Mouse (Mus musculus): ENCODE data around the gene Pla2g5.

The Pla2g5 gene

GRCm38 (mm10) chr4:138796513-138797216 lies 66.6 kb downstream of the Pla2g5 start:
- peak; percentile 62 for DNase-seq (ENCODE audit: low read depth, low spot score)

- DNase-seq (ENCODE audit: low read depth, low spot score) = peak; percentile 99
Observed at GRCm38 (mm10) chr4:138794344-138794743, 68.9 kb downstream of the Pla2g5 start.

DNA sequence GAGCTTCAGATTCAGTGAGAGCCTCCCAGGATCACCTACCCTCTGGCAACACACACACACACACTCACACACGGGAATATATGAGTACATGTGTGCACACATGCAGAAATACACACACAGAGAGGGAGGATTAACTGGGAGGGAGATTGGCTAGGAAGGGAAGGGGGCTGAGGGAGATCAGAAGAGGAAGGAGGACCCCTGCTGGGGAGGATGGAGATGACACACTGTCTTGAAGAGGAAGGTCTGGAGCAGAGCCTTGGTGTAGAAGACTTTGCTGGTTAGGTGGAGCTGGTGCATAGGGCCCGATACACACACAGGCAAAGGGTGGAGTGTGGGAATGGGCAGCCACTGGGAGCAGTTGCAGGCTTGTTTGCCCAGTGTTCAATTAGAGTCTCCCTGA lies 70.0 kb downstream of the Pla2g5 start:
- peak; percentile 85 for DNase-seq (ENCODE audit: low read depth, low spot score)

DNA sequence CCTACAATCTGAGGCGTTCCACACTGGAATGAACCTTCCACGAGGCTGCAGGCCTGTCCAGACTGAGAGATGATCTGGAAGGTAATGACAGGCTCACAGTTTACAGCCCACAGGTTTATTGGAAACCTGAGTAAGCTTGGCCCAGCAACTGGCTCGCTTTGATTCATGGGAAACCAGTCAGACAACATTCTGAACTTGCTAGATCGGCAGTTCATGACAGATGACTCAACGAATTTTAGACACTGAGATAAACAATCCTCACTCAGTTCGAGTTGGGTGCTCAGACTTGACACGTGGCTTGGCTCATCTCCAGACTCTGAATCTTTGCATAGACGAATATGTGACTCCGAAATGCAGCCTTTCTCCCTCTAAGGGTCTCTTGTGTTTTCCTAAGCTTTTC lies 70.7 kb downstream of the Pla2g5 start:
- DNase-seq (ENCODE audit: low read depth, low spot score) = no peak

- no peak for DNase-seq (ENCODE audit: low read depth, low spot score)
Observed at GRCm38 (mm10) chr4:138791452-138791851, 71.8 kb downstream of the Pla2g5 start.

GRCm38 (mm10) chr4:138788381-138788780 lies 74.9 kb downstream of the Pla2g5 start:
- no peak for DNase-seq (ENCODE audit: low read depth, low spot score)

GRCm38 (mm10) chr4:138786141-138786540 lies 77.1 kb downstream of the Pla2g5 start:
- DNase-seq (ENCODE audit: low read depth, low spot score) = no peak

DNA sequence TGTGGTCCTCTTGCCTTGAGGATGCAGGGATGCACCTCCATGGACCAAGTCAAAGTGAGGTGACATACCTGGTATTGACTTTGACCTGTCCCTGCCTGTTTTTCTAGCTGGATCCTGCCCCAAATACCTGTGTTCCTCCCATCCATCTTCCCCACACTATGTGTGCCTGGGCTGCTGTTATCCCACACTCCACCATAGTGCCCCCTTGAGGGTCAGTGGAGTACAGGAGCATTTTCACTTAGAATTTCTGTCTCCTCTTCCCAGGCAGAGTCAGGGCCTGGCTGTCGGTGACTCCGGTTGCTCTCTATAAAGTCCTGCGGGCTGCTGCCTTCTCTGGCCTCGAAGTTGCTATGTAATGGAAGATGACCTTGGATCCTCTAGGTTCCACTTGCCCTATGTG lies 77.6 kb downstream of the Pla2g5 start:
- peak; percentile 58 for DNase-seq (ENCODE audit: low read depth, low spot score)

GRCm38 (mm10) chr4:138782098-138782497 lies 81.2 kb downstream of the Pla2g5 start:
- DNase-seq (ENCODE audit: low read depth, low spot score) = peak; percentile 43

GRCm38 (mm10) chr4:138780300-138780699 lies 83.0 kb downstream of the Pla2g5 start:
- DNase-seq (ENCODE audit: low read depth, low spot score) = peak; percentile 33

DNA sequence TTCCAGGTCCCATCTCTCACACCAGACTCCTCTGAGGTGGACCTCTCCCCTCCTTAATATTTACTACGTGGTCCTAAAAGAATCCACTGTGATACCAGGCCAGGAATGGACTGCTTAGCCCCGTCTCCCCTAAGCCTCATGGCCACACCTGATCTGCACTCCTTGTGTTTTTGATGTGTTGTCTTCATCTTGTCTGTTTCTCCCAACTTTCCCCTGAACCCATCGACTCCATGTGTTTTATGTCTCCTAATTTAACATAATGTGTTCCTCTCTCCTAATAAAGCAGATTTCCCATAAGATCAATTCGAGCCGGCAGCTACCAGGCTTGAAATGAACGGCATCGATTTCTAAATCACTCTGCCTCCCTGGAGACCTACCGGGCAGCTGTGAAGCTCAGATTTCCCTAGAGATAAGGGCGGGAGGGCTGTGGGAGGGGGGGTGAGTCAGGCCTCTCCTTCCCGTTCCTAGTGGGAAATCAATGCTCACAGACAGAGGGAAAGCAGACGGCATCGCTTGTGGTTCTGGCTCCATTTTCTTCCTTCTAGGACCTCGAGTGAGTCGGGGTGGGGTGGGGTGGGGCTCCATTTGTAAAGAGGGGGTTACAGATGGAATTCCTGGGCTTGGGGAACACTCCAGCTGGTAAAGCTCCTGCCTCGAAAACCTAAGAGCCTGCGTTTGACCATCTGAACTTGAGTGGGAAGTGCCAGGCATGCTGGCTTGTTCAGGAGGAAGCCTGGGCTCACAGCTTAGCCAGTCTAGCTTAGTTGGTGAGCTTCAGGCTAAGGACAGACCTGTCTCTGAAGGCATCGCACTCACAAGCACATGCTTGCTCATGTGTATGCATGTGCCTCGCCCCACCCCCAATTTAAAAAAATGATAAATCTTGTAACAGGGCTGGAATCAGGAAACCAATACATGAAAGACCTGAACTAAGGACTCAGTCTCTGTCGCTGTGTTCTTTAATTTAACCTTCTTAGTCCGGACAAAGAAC lies 85.6 kb downstream of the Pla2g5 start:
- DNase-seq (ENCODE audit: low read depth, low spot score) = no peak

- no peak for DNase-seq (ENCODE audit: low read depth, low spot score)
Observed at GRCm38 (mm10) chr4:138775435-138775834, 87.8 kb downstream of the Pla2g5 start, which contains the start of gene Pla2g2d. Gene Pla2g2d (plus strand): TSS chr4:138775735.

GRCm38 (mm10) chr4:138772386-138772785 lies 90.9 kb downstream of the Pla2g5 start:
- DNase-seq (ENCODE audit: low read depth, low spot score) = no peak

GRCm38 (mm10) chr4:138771970-138772369 lies 91.3 kb downstream of the Pla2g5 start:
- no peak for DNase-seq (ENCODE audit: low read depth, low spot score)

GRCm38 (mm10) chr4:138762266-138762665 lies 101.0 kb downstream of the Pla2g5 start:
- peak; percentile 51 for DNase-seq (ENCODE audit: low read depth, low spot score)

DNA sequence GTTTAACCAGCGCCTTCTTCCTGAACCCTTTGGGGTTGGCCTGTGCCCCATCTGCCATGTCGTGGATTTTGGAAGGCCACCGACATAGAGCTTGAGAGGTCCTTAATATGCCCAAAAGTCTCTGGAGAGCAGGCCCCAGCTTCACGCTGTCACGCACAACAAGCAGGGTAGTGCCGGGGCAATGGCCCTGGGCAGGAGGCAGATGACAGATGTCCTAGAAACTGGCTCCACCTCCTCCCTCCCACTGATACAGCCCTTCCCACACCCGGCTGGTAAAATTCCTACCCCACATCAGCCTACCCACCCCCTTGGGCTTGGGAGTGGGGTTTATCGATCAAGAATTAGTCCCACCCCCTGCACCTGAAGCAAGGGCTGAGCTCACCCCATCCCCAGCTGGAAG lies 105.9 kb downstream of the Pla2g5 start, which contains the start of gene Pla2g2f:
Pla2g2f (minus strand) TSS at position 211 of the 400 bp plus-strand sequence.
- DNase-seq (ENCODE audit: low read depth, low spot score) = no peak

DNA sequence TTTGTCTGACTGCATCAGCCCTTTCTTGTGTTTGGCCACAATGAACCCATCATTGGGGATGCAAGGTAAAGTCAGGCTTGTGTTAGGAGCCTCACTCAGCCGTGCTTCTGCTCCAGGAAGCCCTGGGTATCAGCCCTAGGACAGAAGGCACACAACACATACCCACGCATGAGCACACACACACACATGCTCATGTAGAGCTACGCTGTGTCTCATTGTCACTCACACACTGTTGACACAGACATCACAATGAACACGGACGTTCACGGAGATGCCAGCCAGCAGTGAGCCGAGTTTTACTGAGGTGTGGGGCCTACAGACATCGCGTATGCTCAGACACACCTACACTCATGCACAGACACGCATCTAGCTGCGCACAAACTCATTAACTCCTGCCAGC lies 107.3 kb downstream of the Pla2g5 start:
- DNase-seq (ENCODE audit: low read depth, low spot score) = no peak

DNA sequence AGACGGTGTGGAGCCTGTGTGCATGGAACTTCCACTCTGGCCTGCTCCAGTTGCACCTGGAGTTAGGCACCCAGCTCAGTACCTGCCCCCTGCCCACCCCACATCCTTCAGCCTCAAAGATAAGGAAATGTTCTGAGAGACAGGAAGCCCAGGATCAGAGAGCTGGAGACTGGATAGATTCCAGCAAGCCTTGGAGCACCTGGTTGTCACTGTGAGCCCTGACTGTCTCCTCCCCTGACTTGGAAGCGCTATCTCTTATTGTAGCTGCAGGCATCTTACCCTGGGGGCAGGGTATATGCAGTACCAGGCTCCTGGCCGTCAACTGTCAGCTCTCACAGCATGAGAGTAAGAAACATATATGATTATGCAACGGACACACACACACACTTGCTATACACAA lies 107.8 kb downstream of the Pla2g5 start:
- DNase-seq (ENCODE audit: low read depth, low spot score) = no peak

DNA sequence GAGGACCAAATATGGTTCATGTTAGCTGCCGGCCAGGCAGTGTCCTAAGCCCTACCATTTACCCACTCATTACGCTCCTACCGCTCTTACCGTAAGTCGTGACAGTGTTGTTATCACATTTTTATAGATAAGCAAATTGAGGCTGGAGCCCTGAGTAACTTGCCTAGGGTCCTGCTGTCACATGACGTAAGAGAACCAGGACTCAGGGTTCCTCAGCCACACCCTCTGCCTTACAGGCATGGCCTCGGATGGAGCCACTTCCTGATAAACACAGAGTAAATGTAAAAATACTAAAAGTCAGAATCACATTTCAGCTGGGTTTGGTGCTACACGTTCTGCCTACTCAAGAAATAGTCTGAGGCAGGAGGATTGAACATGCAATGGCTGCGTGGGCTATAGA lies 108.8 kb downstream of the Pla2g5 start:
- DNase-seq (ENCODE audit: low read depth, low spot score) = no peak

DNA sequence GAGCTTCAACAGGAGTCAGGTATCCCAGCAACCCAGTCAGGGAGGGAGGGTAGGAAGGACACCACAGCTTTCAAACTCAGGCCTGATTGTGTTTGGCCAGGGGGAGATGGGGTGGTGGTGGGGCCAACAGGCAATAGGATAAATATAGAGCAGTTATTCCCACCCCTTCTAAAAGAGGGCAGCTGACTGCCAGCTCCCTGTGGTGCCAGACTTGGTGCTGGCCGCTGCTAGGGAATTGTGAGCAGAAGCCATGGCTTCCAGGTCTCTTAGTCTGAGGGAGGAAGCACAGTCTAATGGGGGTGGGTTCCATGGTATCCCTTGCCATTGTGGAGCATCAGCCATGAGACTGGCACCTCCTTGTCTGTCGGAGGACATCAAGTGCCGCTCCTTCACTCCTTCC lies 109.7 kb downstream of the Pla2g5 start:
- DNase-seq (ENCODE audit: low read depth, low spot score) = no peak

DNA sequence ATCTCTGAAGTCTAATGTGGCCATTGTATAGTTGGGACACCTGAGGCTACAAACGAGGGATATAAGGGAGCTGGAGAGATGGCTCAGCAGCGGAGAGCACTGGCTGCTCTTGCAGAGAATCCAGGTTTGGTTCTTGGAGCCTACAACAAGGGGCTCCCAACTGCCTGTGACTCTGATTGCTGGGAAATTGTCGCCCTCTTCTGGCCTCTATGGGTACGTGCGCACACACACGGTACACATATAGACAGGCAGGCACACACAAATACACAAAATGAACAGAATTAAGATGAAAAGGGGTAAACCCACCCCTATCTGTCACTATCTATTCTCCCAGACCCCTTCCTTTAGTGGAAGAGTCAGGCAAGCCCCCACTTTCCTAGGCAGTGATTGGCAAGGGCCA lies 110.7 kb downstream of the Pla2g5 start:
- peak; percentile 82 for DNase-seq (ENCODE audit: low read depth, low spot score)
